Mouse (Mus musculus) left cerebral cortex, adult 2 months (tissue): Measurements from ENCODE around the gene Gtf2h4. TPM values are rescaled to one million over a fixed set of nuclear protein-coding genes. Genes with fewer than 3 reads are reported as not detected.
A peak's percentile ranks its signal among the peaks of the same experiment; 100 is the strongest.

ENCODE experiments used
- DNase-seq, 2 experiments: peaks; one replicate each; pipeline ENCODE4 v3.0.0; 2021 to 2022; ENCODE audit warnings: low spot score in 2 of 2, mixed read lengths in 1 of 2; ENCODE audit errors: extremely low spot score in 1 of 2
- H3K27ac ChIP-seq: fragments of 200-600 bp; 2 replicates; pipeline ENCODE4 v1.8.1; 2022
- H3K4me3 ChIP-seq: fragments of 200-600 bp; 2 replicates; pipeline ENCODE4 v1.8.1; 2022
- CTCF ChIP-seq: fragments of 200-600 bp; IDR thresholded peaks from 2 replicates; pipeline ENCODE4 v1.8.1; 2022; ENCODE audit warnings: antibody characterized with exemption, mild to moderate bottlenecking, moderate library complexity
- intact Hi-C: fragments of 180-260 bp; cut with DNase I; formaldehyde crosslinking; loops from one replicate; pipeline ENCODE4 v1.15.1; 2025
- total RNA-seq, 2 experiments: library from RNA; stranded (reverse); gene quantifications; 2 replicates each; pipeline ENCODE4 v1.2.3; 2021

The Gtf2h4 gene
- total RNA-seq, 2 experiments from 2014 or later: 34.5 to 35.9 TPM

- no peak for TF ChIP-seq CTCF
- H3K27ac ChIP-seq: peak overlapping the region; percentile 87
- peak overlapping the region; percentile 38 for H3K4me3 ChIP-seq
- intact Hi-C loops: loop anchor here (5.0 kb wide), 1 partner anchor 462 kb away; the partner anchor contains the start of gene Ddx39b
- DNase-seq: peak in 1 of 2 experiments; percentile 30
Measured at GRCm38 (mm10) chr17:35703751-35704271, 30.3 kb upstream of the Gtf2h4 start.

DNA sequence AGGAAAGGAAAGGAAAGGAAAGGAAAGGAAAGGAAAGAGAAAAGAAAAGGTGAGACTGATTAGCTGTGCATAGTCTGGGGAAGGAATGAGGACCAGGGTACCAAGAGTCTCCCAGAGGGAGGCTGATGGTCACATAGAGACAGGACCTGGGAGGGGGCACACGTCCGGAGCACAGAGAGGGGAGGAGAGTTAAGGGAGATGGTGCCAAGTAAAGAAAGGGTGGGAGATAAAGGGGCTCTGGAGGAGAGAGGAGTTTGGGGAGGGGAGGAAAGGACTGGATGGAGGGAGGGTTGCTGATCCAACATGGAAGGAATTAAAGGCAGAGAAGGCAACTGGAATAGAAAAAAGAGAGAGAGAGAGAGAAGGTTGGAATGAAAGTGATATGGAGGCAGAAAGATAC is 29.5 kb upstream of the Gtf2h4 start:
- H3K4me3 ChIP-seq: peak overlapping the region; percentile 28; the same call in 1 of the 2 replicates
- DNase-seq: no peak
- peak overlapping the region; percentile 66 for H3K27ac ChIP-seq
- intact Hi-C loops: loop anchor here (5.0 kb wide), 1 partner anchor 461 kb away; the partner anchor contains the start of gene Ddx39b
- TF ChIP-seq CTCF: no peak

DNA sequence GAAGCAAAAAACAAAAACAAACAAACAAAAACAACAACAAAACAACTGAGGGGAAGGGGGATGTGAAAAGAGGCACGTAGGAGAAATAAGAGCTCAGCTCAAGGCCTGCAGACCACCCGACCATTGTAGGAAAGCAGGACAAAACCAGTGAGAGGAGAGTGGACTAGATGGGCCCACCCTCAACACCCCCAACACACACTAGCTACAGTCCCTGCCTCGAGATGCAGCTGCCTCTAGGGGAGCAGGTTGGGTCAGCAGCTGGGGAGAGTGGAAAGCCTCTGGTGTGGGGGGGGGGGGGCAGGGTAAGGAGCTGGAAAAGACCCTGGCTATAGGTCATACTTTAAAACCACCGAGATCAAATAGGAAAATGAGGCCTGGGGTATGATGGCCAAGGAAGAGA is 29.1 kb upstream of the Gtf2h4 start:
- Histone ChIP-seq H3K4me3 (peak overlapping the region; percentile 75; the same call in 1 of the 2 replicates), H3K27ac (peak overlapping the region; percentile 78)
- intact Hi-C loops: loop anchor here (5.0 kb wide), 1 partner anchor 460 kb away; the partner anchor contains the start of gene Ddx39b
- DNase-seq: no peak
- no peak for TF ChIP-seq CTCF

DNA sequence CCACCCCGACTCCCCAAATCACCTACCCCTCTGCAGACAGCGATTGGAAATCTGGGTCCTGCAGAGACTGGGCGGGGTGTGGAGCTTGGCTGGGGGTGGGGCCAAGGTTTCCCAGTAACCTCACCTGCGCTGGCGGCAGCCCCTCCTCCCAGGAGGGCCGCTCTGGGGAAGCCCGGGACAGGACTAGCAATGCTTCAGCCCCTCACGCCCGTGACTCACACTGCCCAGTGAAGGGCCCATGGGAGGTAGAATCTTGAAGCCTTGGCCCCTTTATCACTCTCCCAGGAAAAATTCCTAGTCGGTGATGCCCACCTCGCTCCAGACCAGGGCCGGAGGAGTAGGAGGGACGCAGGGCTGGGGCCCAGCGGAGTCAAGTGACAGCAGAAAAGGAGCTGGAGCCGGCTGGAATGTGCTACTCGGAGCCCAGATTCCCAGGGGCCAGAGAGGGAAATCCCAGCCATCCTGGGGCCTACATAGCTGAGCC is 28.5 kb upstream of the Gtf2h4 start:
- intact Hi-C loops: loop anchor here (5.0 kb wide), 1 partner anchor 460 kb away; the partner anchor contains the start of gene Ddx39b
- Histone ChIP-seq H3K27ac (peak overlapping the region; percentile 78), H3K4me3 (peak overlapping the region; percentile 75)
- no peak for TF ChIP-seq CTCF
- no peak for DNase-seq

DNA sequence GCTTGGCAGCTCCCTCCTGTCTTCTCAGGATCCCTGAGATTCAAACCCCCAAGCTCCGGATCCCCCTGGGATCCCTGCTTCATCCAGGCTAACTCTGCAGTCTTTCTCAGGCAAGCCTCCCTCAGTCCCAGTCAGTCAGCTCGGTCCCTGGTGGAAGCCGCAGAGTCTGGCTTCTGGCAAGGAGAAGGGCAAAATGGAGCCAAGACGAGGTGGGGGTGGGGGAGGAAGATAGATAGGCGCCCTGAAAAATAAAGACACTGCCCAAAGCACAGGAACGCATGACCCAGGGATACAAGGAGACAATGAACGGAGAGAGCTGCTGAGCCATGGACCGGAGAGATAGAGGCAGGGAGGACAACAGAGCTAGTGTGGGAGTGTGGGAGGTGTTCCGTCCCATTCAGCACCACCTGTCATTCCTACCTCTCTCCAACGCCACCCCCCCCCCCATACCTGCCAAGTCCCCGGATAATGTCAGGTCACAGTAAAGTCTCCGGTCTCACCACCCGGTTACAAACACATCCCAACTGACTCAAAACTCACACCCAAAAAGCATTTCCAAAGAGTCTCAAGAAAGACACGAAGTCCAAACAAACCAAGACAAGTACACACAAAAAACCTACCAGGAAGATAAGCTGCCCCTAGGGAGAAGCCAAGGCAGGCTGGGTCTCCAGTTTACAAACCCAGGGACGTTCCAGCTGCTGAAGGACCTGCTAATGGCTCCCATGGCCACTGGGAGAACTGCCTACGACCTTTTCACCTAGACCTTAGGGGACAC is 27.9 kb upstream of the Gtf2h4 start:
- Histone ChIP-seq H3K27ac (peak overlapping the region; percentile 96), H3K4me3 (peak overlapping the region; percentile 75)
- TF ChIP-seq CTCF: no peak
- intact Hi-C loops: loop anchor here (5.0 kb wide), 1 partner anchor 459 kb away; the partner anchor contains the start of gene Ddx39b
- DNase-seq: no peak

GRCm38 (mm10) chr17:35700371-35700961 is 26.9 kb upstream of the Gtf2h4 start:
- no peak; the same call in 1 of the 2 replicates for TF ChIP-seq CTCF
- DNase-seq: peak; percentile 80 to 87
- Histone ChIP-seq H3K4me3 (peak overlapping the region; percentile 75), H3K27ac (peak overlapping the region; percentile 96)
- intact Hi-C loops: loop anchor here (5.0 kb wide), 1 partner anchor 458 kb away; the partner anchor contains the start of gene Ddx39b

- intact Hi-C loops: loop anchor here (5.0 kb wide), 1 partner anchor 458 kb away; the partner anchor contains the start of gene Ddx39b
- peak; percentile 63 to 68 for DNase-seq
Measured at GRCm38 (mm10) chr17:35699919-35700318, 26.4 kb upstream of the Gtf2h4 start.

GRCm38 (mm10) chr17:35698501-35698883 is 25.0 kb upstream of the Gtf2h4 start:
- Histone ChIP-seq H3K4me3 (peak overlapping the region; percentile 48), H3K27ac (peak overlapping the region; percentile 89)
- no peak for DNase-seq
- intact Hi-C loops: no loop called here
- TF ChIP-seq CTCF: no peak

More at GRCm38 (mm10) chr17:35699919-35700318, 26.4 kb upstream of the Gtf2h4 start:
- TF ChIP-seq CTCF: no peak
- H3K4me3 ChIP-seq: peak overlapping the region; percentile 75
- peak overlapping the region; percentile 89 for H3K27ac ChIP-seq

- peak overlapping the region; percentile 48 for H3K4me3 ChIP-seq
- H3K27ac ChIP-seq: peak overlapping the region; percentile 89
- TF ChIP-seq CTCF: no peak
- intact Hi-C loops: no loop called here
- peak; percentile 38 to 64 for DNase-seq
Measured at GRCm38 (mm10) chr17:35697759-35698500, 24.4 kb upstream of the Gtf2h4 start.

GRCm38 (mm10) chr17:35697429-35697758 is 23.9 kb upstream of the Gtf2h4 start:
- no peak for TF ChIP-seq CTCF
- no peak for DNase-seq
- intact Hi-C loops: no loop called here

GRCm38 (mm10) chr17:35696691-35697090 is 23.2 kb upstream of the Gtf2h4 start:
- Histone ChIP-seq H3K27ac (peak overlapping the region; percentile 89; the same call in 1 of the 2 replicates), H3K4me3 (peak overlapping the region; percentile 48)
- DNase-seq: no peak
- TF ChIP-seq CTCF: no peak
- intact Hi-C loops: no loop called here

More at GRCm38 (mm10) chr17:35697429-35697758, 23.9 kb upstream of the Gtf2h4 start:
- H3K4me3 ChIP-seq: peak overlapping the region; percentile 48
- peak overlapping the region; percentile 89 for H3K27ac ChIP-seq
